Mouse (Mus musculus) lung, postnatal 10 days (tissue): Measurements from ENCODE around the gene Gse1.

Source experiments
- DNase-seq: peaks from one replicate; pipeline ENCODE4 v3.0.0; 2021

Gene Gse1

GRCm38 (mm10) chr8:120486477-120487376, 258.5 kb downstream of the Gse1 start:
- peak; percentile 72 for DNase-seq

- DNase-seq, result peak; percentile 69
These were observed 259.1 kb downstream of the Gse1 start for GRCm38 (mm10) chr8:120487377-120487728.

- DNase-seq, result peak; percentile 81
These were observed 259.7 kb downstream of the Gse1 start for GRCm38 (mm10) chr8:120487729-120488510.

GRCm38 (mm10) chr8:120488636-120489131, 260.4 kb downstream of the Gse1 start:
- no peak for DNase-seq

GRCm38 (mm10) chr8:120489142-120489754, 261.0 kb downstream of the Gse1 start:
- DNase-seq, result peak; percentile 76

GRCm38 (mm10) chr8:120489771-120490281, 261.6 kb downstream of the Gse1 start:
- DNase-seq, result no peak

- DNase-seq, result no peak
These were observed 262.3 kb downstream of the Gse1 start for GRCm38 (mm10) chr8:120490354-120491141.

GRCm38 (mm10) chr8:120491166-120491793, 263.0 kb downstream of the Gse1 start:
- DNase-seq, result no peak

- DNase-seq, result peak; percentile 52
These were observed 264.1 kb downstream of the Gse1 start for GRCm38 (mm10) chr8:120492193-120492880.

GRCm38 (mm10) chr8:120492881-120493220, 264.6 kb downstream of the Gse1 start:
- DNase-seq, result no peak

GRCm38 (mm10) chr8:120493508-120494464, 265.5 kb downstream of the Gse1 start:
- no peak for DNase-seq

GRCm38 (mm10) chr8:120494903-120495302, 266.6 kb downstream of the Gse1 start:
- peak; percentile 93 for DNase-seq

- no peak for DNase-seq
These were observed 267.2 kb downstream of the Gse1 start for GRCm38 (mm10) chr8:120495461-120495860.

- DNase-seq, result no peak
These were observed 268.2 kb downstream of the Gse1 start for GRCm38 (mm10) chr8:120496478-120496877.

- no peak for DNase-seq
These were observed 269.3 kb downstream of the Gse1 start for GRCm38 (mm10) chr8:120497503-120497946.

- DNase-seq, result no peak
These were observed 270.1 kb downstream of the Gse1 start for GRCm38 (mm10) chr8:120498349-120498831.

- peak; percentile 77 for DNase-seq
These were observed 270.8 kb downstream of the Gse1 start for GRCm38 (mm10) chr8:120498926-120499605.

GRCm38 (mm10) chr8:120500701-120501261, 272.5 kb downstream of the Gse1 start:
- peak; percentile 41 for DNase-seq

GRCm38 (mm10) chr8:120501426-120501825, 273.2 kb downstream of the Gse1 start:
- DNase-seq, result no peak
